Mouse (Mus musculus) kidney, postnatal 10 days (tissue): ENCODE measurements around the gene Gng3.
"Not testable (repeated sequence)": the region's sequence is repeated elsewhere in the genome, so short reads cannot be mapped to it uniquely, and the experiment has no call there.

ENCODE experiments used
- DNase-seq: peaks from one replicate; pipeline ENCODE4 v3.0.0; 2021; ENCODE audit warnings: mixed read lengths

The Gng3 gene

GRCm38 (mm10) chr19:8839103-8839907 is at the start of gene Gng3:
Gene Gng3 (minus strand): TSS chr19:8839194.
- DNase-seq, result no peak

DNA sequence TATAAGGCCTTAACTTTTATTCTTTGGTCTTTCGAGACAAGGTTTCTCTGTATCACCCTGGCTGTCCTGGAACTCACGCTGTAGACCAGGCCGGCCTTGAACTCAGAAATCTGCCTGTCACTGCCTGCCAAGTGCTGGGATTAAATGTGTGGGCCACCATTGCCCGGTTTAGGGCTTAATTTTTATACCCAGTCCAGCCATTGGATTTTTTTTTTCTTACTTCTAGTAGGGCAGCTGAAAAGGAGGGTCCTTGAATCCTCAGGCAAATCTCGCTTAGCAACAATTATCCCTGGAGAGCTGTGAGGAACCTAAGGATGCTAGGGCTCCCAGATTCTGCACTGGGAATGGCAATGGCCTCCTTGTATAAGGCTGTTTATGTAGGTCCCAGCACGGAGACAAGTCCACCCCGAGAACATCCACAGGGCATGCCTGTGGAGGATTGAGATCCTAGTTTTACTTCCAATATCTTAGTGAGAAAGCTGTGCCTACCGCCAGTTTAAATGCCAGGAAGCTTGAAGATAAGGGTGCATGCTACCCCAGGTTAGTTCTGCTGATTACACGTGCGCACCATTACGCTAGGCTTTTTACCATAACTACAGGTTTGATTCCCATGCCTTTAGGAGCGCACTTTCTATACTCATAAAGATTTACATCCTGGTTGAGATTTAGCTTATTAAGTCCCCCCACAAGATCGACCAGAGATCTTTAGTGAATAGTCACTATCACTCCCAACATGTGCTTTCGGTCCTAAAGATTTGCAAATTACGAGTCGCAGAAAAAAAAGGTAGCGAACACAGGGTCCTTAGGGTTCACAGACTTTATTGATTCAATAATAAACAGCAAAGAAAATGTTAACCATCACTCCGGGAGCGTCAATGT is 48.8 kb upstream of the Gng3 start:
- no peak for DNase-seq

DNA sequence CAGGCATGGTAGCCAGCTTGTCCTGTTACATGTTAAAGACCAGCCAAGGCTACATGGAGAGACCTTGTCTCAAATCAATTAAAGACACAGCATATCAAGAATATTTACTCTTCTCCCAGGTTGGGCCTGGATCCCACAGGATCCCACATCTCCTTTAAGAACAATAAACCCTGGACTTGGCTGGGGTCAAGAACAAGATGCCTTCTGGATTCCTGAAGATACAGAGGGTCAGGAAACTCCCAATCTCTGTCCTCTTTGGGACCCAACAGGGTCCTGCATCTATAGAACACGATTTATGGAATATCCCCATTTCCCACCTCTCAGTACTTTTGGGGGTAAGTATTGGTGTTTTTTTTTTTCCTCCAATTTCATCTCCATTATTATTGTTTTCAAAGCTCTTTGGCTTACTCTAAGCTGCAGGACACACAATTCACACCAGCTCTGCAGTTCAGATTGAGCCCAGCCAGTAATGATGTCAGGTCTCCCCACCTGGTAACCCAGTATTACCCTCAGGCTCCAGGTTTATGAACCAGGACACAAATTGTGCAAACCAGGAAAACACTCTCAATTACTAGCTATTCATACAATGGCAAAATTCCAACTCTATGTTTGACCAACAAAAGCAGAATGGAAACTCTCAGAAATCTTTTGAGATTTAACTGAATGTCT is 48.1 kb upstream of the Gng3 start:
- DNase-seq, result no peak

DNA sequence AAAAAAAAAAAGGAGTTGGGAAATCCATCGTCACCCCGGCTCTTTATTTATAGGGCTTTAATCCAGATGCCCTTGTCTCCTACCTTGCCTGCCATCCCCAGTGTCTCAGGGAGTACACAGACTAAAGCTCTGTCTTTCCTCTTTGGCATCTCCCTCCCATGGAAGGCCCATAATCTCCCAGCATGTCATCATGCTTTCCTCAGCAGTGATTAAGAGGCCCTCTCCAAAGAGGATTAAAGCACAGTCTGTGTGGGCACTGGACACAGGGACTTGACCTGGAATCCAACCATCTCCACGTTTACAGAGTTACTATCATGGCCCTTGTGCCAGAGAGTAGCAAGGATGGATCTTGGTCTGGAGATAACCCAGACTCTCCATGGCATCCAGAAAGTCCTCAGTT is 44.6 kb upstream of the Gng3 start, which contains the start of the genes Lbhd1 and Gm49403:
Gene Lbhd1, plus strand, starts transcription at position 117 of the 400 bp plus-strand sequence.
Gene Gm49403, plus strand, starts transcription at position 315 of the 400 bp plus-strand sequence.
- no peak for DNase-seq

DNA sequence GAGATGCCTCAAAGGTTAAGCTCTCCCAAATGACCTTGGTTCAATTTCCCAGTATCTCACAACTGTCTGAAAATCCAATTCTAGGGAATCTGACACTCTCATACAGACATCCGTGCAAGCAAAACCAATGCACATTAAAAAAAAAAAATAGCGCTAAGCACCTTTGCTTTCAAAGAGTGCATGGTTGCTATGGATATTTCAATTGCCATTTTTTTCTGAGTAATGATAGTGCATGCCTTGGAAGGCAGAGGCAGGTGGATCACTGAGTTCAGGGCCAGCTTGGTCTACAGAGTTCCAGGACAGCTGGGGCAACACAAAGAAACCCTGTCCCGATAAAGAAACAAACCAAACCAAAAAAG is 42.0 kb upstream of the Gng3 start:
- no peak for DNase-seq

DNA sequence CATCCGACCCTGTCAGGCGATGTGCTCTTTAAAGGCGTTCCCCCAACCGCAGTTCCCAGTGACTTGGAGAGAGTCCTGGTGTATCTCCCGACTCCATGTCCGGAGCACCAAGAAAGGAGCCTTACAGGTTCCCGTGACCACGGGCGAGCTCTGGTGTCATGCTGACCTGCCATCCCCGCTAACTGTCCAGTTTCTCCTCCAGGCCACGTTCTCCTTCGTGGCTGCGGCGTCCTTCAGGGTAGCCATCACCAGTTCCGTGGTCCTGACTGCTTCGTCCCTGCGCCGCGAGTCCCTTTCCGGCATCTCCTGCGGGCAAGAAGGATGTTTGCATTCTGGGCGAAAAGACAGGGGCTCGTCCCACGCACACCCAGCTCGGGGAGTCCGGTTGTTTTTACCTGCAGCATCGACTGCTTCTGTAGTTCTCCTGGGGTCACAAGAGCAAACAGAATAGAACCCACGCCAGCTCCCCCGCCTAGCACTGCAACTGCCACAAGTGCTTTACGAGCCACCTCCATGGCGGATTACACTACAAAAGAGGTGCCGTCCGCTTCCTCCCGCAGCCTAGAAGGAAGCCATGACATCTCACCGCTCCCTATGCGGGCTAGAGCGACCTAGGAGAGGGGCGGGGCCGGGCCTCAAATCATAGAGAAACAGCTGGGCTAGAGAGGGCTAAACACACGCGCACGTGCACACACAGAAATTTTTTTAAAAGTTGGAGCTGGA is 41.5 kb upstream of the Gng3 start, which contains the start of gene Uqcc3:
Gene Uqcc3, minus strand, starts transcription at position 613 of the 723 bp plus-strand sequence.
- peak; percentile 93 for DNase-seq

GRCm38 (mm10) chr19:8875031-8875430 is 36.0 kb upstream of the Gng3 start:
- DNase-seq, result no peak

DNA sequence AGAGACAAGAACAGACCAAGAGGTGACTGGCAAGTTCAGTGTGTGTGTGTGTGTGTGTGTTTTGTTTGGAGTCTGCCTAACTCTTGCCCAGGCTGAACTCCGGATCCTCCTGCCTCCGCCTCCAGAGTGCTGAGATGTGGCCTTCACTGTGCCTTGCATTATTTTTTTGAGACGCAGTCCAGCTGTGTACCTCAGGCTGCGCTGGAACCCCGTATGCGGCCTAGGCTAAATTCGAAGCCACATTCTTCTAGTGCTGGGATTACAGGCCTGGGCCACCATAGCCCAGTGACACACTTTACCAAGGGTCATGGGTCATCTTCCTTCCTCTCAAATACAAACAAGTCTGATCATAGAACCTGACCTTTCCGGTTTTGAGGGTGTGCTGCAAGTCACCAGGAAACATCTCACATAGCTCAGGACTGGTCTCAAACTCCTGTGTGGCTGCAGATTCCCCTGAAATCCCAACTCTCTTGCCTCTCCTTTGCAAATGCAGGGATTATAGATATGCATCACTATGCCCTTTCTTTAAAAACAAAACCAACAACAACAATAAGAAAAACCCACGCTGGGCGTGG is 33.4 kb upstream of the Gng3 start:
- DNase-seq, result no peak

DNA sequence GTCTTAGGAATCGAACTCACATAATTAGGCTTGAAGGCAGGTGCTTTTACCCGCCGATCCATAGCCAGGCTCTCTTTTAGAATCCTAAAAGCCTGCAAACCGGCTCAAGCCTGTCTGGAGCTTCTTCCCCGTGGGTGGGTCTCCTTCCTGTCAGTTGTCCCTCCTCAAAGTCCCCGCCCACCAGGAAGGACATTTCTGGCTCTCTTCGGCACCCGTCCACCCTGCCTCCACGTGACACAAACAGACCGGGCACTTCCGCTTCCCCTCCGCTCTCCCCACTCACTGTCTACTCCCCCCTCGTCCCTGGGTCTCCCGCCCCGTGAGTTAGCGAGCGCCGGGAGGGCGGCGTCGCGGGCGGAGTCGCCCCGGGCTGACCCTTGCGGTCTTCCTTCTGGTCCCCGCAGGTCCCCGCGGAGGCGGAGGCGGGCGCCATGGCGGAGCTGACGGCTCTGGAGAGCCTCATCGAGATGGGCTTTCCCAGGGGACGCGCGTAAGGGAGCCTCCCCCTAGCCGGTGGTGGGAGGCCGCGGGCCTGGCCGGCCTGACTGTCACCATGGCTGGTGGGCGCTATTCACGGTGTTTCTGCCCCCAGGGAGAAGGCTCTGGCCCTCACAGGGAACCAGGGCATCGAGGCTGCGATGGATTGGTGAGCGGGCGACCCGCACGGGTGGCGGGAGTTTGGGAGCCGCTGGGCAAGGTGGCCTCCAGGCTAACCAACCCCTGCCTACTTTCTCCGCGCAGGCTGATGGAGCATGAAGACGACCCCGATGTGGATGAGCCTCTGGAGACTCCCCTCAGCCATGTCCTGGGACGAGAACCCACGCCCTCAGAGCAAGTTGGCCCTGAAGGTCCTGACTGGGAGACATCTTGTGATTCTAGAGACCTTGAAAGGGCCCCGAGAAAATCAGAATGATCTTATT is 32.5 kb upstream of the Gng3 start, which contains the start of gene Ubxn1:
Gene Ubxn1, plus strand, starts transcription at position 230 of the 920 bp plus-strand sequence.
- peak; percentile 97 for DNase-seq

GRCm38 (mm10) chr19:8870838-8871237 is 31.8 kb upstream of the Gng3 start:
- DNase-seq, result peak; percentile 31

GRCm38 (mm10) chr19:8870381-8870780 is 31.4 kb upstream of the Gng3 start:
- DNase-seq, result not testable (repeated sequence)

- no peak for DNase-seq
Observed at GRCm38 (mm10) chr19:8864265-8864664, 25.3 kb upstream of the Gng3 start.

GRCm38 (mm10) chr19:8859018-8859417 is 20.0 kb upstream of the Gng3 start:
- peak; percentile 50 for DNase-seq

GRCm38 (mm10) chr19:8857689-8858088 is 18.7 kb upstream of the Gng3 start:
- DNase-seq, result peak; percentile 78

- no peak for DNase-seq
Observed at GRCm38 (mm10) chr19:8853117-8853516, 14.1 kb upstream of the Gng3 start.

- DNase-seq, result no peak
Observed at GRCm38 (mm10) chr19:8852236-8852928, 13.4 kb upstream of the Gng3 start.

- no peak for DNase-seq
Observed at GRCm38 (mm10) chr19:8851639-8852038, 12.6 kb upstream of the Gng3 start.

GRCm38 (mm10) chr19:8850402-8850901 is 11.5 kb upstream of the Gng3 start, which contains the start of gene Lrrn4cl:
Gene Lrrn4cl (plus strand): TSS chr19:8850768.
- peak; percentile 55 for DNase-seq

DNA sequence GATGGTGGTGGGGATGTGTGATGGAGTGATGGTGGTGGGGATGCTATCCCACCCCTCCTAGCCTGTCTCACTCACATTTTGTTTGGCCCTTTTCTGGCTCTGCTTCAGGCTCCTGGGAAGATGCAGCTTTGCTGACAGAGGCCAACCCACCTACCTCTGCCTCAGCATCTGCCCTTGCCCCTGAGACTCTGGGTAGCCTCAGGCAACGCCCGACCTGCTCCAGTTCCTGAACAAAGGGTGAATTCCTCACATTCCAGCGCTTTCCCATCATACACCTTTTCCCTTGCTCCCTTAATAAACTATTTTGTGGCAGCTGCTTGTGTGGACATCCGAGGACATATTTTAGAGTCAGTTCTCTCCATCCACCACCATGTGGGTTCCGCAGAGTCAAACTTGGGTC is 9.4 kb upstream of the Gng3 start:
- DNase-seq, result no peak
